7 mouse cellular contexts compared by ENCODE assay signal in the genomic region with DNA sequence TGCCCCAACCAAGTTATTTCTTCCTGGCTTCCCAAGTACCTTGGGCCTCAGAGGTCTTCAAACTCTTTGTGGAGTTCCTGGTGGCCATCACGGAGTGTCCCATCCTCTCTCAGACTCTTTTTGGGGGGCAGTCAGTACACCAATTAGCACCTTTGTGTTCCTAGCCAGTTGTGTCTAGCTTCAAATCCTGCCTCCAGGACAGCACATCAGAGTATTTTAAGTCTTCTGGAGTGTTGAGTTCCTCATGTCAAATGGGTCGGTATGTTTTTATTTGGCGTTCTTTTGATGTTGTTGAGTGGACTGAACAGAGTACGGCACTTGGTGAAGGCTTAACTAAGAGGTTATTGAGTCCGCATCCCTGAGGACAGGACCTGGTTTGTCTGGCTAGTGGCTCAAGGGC. TPM values are rescaled to one million over a fixed set of nuclear protein-coding genes. Genes with fewer than 3 reads are reported as not detected.
DNase-seq lines count a peak whose midpoint lies in the region; ATAC-seq and TF ChIP-seq lines count a peak whose summit lies in the region.

No protein-coding gene starts in this region.

- 79% methylated on average over 5 of the region's 5 CpGs for WGBS in liver, embryonic 11.5 days
- WGBS in intestine, embryonic 16.5 days = 67% methylated on average over 5 of the region's 5 CpGs
- 62% methylated on average over 5 of the region's 5 CpGs for WGBS in neural tube, embryonic 15.5 days

- DNase-seq in liver, embryonic 11.5 days (ENCODE audit: low spot score) = no peak
- DNase-seq in liver = no peak
- DNase-seq in right cerebral cortex, postnatal 36 days (ENCODE audit: low spot score in 2 of 2) = no peak

- TF ChIP-seq POLR2A in embryonic fibroblast, embryonic 13.5 days (IDR thresholded peaks at IDR 0.05; ENCODE audit: low read depth, low read length) = no peak

- H3K4me1 ChIP-seq in liver, embryonic 11.5 days (replicated peaks; ENCODE audit: control insufficient read depth, insufficient read depth, low read length) = peaks cover 19% of the 10 kb centered on the region; the same call in 1 of the 2 replicates
- peaks cover 12% of the 10 kb centered on the region; the same call in 1 of the 2 replicates for H3K4me1 ChIP-seq in embryonic fibroblast, embryonic 13.5 days (ENCODE audit: control insufficient read depth, insufficient read depth, low read length)
- H3K4me1 ChIP-seq in intestine, embryonic 16.5 days (ENCODE audit: control insufficient read depth, insufficient read depth, low read length) = peaks cover 38% of the 10 kb centered on the region
- peaks cover 64% of the 10 kb centered on the region for H3K4me1 ChIP-seq in neural tube, embryonic 15.5 days

- no peak for ATAC-seq in liver, embryonic 11.5 days (replicated peaks; ENCODE audit: low FRiP score)
- ATAC-seq in intestine, embryonic 16.5 days = 0 out of 2 replicates have a peak, but pooled peaks have one; percentile 3
- ATAC-seq in neural tube, embryonic 15.5 days (ENCODE audit: low FRiP score) = no peak; the same call in 1 of the 2 replicates
- no peak for ATAC-seq in megakaryocyte progenitor cell, adult 5-6 weeks (replicated peaks; ENCODE audit: poor library complexity)

- H3K4me2 ChIP-seq in liver, embryonic 11.5 days = peak overlapping the region; percentile 99
- peak overlapping the region; percentile 59 for H3K4me2 ChIP-seq in intestine, embryonic 16.5 days (ENCODE audit: low read depth, low read length)
- H3K4me2 ChIP-seq in neural tube, embryonic 15.5 days = peak overlapping the region; percentile 70

- no peak for TF ChIP-seq CTCF in embryonic fibroblast, embryonic 13.5 days (IDR thresholded peaks at IDR 0.05; ENCODE audit: borderline replicate concordance, insufficient read depth, low read length)

- H3K27me3 ChIP-seq in liver, embryonic 11.5 days (replicated peaks; ENCODE audit: control insufficient read depth, insufficient read depth, low read length) = peaks cover 19% of the 10 kb centered on the region
- no peaks in the 10 kb centered on the region for H3K27me3 ChIP-seq in intestine, embryonic 16.5 days (replicated peaks; ENCODE audit: control insufficient read depth, insufficient read depth, low read length)
- no peaks in the 10 kb centered on the region for H3K27me3 ChIP-seq in neural tube, embryonic 15.5 days (replicated peaks)

- no peak overlapping the region for H3K27ac ChIP-seq in liver, embryonic 11.5 days (ENCODE audit: low read depth, low read length)
- no peak overlapping the region for H3K27ac ChIP-seq in embryonic fibroblast, embryonic 13.5 days (ENCODE audit: insufficient read depth, low read length)
- H3K27ac ChIP-seq in intestine, embryonic 16.5 days (ENCODE audit: low read length) = 0 out of 2 replicates have a peak overlapping the region, but pooled peaks have one; percentile 31
- peak overlapping the region; percentile 98 for H3K27ac ChIP-seq in neural tube, embryonic 15.5 days (replicated peaks)

- no peak overlapping the region; the same call in 1 of the 2 replicates for H3K9ac ChIP-seq in liver, embryonic 11.5 days (ENCODE audit: low read depth, low read length)
- H3K9ac ChIP-seq in intestine, embryonic 16.5 days (ENCODE audit: low read depth, low read length) = peak overlapping the region; percentile 52
- H3K9ac ChIP-seq in neural tube, embryonic 15.5 days (replicated peaks) = peak overlapping the region; percentile 55

- H3K4me3 ChIP-seq in liver, embryonic 11.5 days (ENCODE audit: low read depth, low read length) = peak overlapping the region; percentile 70; the same call in 1 of the 2 replicates
- H3K4me3 ChIP-seq in embryonic fibroblast, embryonic 13.5 days (ENCODE audit: insufficient read depth, low read length) = peak overlapping the region; percentile 14
- H3K4me3 ChIP-seq in intestine, embryonic 16.5 days (ENCODE audit: low read length) = peak overlapping the region; percentile 80
- H3K4me3 ChIP-seq in neural tube, embryonic 15.5 days (replicated peaks) = peak overlapping the region; percentile 63

- no peaks in the 10 kb centered on the region for H3K36me3 ChIP-seq in liver, embryonic 11.5 days (ENCODE audit: control insufficient read depth, insufficient read depth, low read length)
- no peaks in the 10 kb centered on the region for H3K36me3 ChIP-seq in intestine, embryonic 16.5 days (ENCODE audit: control insufficient read depth, insufficient read depth, low read length)
- no peaks in the 10 kb centered on the region for H3K36me3 ChIP-seq in neural tube, embryonic 15.5 days

- H3K9me3 ChIP-seq in liver, embryonic 11.5 days (ENCODE audit: control insufficient read depth, low read length) = no peaks in the 10 kb centered on the region
- H3K9me3 ChIP-seq in intestine, embryonic 16.5 days (ENCODE audit: control insufficient read depth, low read length) = no peaks in the 10 kb centered on the region
- H3K9me3 ChIP-seq in neural tube, embryonic 15.5 days (replicated peaks) = no peaks in the 10 kb centered on the region

RNA-seq across cellular contexts. Expression of a gene that starts 0.5 kb away (rescaled TPM):
- polyA plus RNA-seq in liver, embryonic 11.5 days (2014; fragmentation: Nextera tagmentation; extraction: Ambion mirVana) = 53.6 and 56.0 TPM in 2 replicates
- polyA plus RNA-seq in embryonic fibroblast, embryonic 13.5 days (2011; ENCODE audit: insufficient read length, low read depth, missing spikeins) = 88.1 and 97.9 TPM in 2 replicates
- polyA plus RNA-seq in intestine, embryonic 16.5 days (2015; fragmentation: Nextera tagmentation; extraction: Ambion mirVana) = 110 and 114 TPM in 2 replicates
- polyA plus RNA-seq in neural tube, embryonic 15.5 days (2015; fragmentation: Nextera tagmentation; extraction: Ambion mirVana) = 26.1 and 39.5 TPM in 2 replicates
- 31.8 and 35.0 TPM in 2 replicates for total RNA-seq in megakaryocyte progenitor cell, adult 5-6 weeks (2015)
- total RNA-seq in megakaryocyte progenitor cell, adult 5-6 weeks (2017) = 20.7 and 25.8 TPM in 2 replicates

RNA-seq across cellular contexts. Expression of a gene that starts 4.7 kb away (rescaled TPM):
- 17.0 and 18.0 TPM in 2 replicates for polyA plus RNA-seq in liver, embryonic 11.5 days (2014; fragmentation: Nextera tagmentation; extraction: Ambion mirVana)
- polyA plus RNA-seq in embryonic fibroblast, embryonic 13.5 days (2011; ENCODE audit: insufficient read length, low read depth, missing spikeins) = 25.5 and 28.0 TPM in 2 replicates
- 19.1 and 20.4 TPM in 2 replicates for polyA plus RNA-seq in intestine, embryonic 16.5 days (2015; fragmentation: Nextera tagmentation; extraction: Ambion mirVana)
- 104 and 107 TPM in 2 replicates for polyA plus RNA-seq in neural tube, embryonic 15.5 days (2015; fragmentation: Nextera tagmentation; extraction: Ambion mirVana)
- 0.59 and 2.1 TPM in 2 replicates for total RNA-seq in megakaryocyte progenitor cell, adult 5-6 weeks (2015)
- total RNA-seq in megakaryocyte progenitor cell, adult 5-6 weeks (2017) = 1.2 and 2.7 TPM in 2 replicates

Comparison
In these comparisons a context has a peak if more than half of its experiments do, and no peak if none do; other contexts are left out.
1. H3K27ac ChIP-seq: peak in intestine, embryonic 16.5 days (single experiment) and neural tube, embryonic 15.5 days (single experiment); none in liver, embryonic 11.5 days (single experiment) and embryonic fibroblast, embryonic 13.5 days (single experiment).
2. H3K4me3 ChIP-seq: peak in every context shown above with its lines; median percentile 80 in intestine, embryonic 16.5 days; 70 in liver, embryonic 11.5 days; 63 in neural tube, embryonic 15.5 days; 14 in embryonic fibroblast, embryonic 13.5 days.
3. Peak in every context shown above with its lines, with median percentiles within 50 percentile points of each other: H3K4me2 ChIP-seq.